Mouse (Mus musculus) kidney, adult 8-10 months (tissue): ENCODE measurements at regions not wholly inside any gene's neighbourhood (a gene's known extent, or its start where the extent isn't known, plus 50 kb on each side); places are given as distances from the start of the nearest gene placed in this dataset.

ENCODE experiments used
- DNase-seq, 2 experiments: peaks; one replicate each; pipeline ENCODE4 v3.0.0; 2022

- no peak for DNase-seq
Measured at GRCm38 (mm10) chrX:35791273-35791672, 97.4 kb upstream of the Dock11 start.

DNA sequence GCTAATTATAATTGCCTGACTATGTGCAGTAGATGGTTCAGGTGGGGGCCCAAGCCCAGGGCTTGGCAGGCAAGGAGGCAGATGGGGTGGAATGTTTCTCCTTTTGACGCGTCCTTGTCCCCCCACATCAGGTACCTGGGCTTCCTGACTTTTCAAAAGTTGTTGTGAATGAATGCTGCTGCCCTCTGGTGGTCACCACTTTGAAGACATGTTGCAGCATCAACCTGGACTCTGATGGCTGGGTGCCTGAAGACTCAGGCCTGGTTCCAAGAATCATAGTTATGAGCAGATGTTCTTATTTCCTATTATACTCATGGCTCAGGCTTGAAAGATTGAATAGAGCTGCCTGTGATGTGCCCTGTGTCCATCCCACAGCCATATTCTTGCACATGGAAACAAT lies 75.4 kb upstream of the Dock11 start:
- peak in 1 of 2 experiments; percentile 42 for DNase-seq

- DNase-seq: peak; percentile 2 to 29
Measured at GRCm38 (mm10) chrX:35834411-35834810, 54.2 kb upstream of the Dock11 start.

- DNase-seq: no peak
Measured at GRCm38 (mm10) chrX:35838064-35838463, 50.6 kb upstream of the Dock11 start.
